Mouse (Mus musculus) liver, embryonic 11.5 days (tissue): Measurements from ENCODE around the gene Ssbp3. TPM values are rescaled to one million over a fixed set of nuclear protein-coding genes. Genes with fewer than 3 reads are reported as not detected.

Experiments
- ATAC-seq: fragments of 200-750 bp; cut with Nextera tagmentation; replicated peaks from 2 replicates; pipeline ENCODE4 v1.8.0; 2017; ENCODE audit warnings: moderate number of reproducible peaks, mild to moderate bottlenecking, moderate TSS enrichment, moderate library complexity; ENCODE audit not compliant: low FRiP score
- DNase-seq: peaks from one replicate; pipeline ENCODE4 v3.0.0-alpha.2; 2017; ENCODE audit warnings: low spot score
- H3K27ac ChIP-seq: fragments of 300-500 bp; sonication (generic); 2 replicates; pipeline ENCODE4 v1.5.1; 2014; ENCODE audit warnings: mild to moderate bottlenecking, low read depth, low read length, control low read depth
- H3K27me3 ChIP-seq: fragments of 300-500 bp; sonication (generic); replicated peaks from 2 replicates; pipeline ENCODE4 v1.6.1; 2014; ENCODE audit warnings: low read length, mixed read lengths; ENCODE audit not compliant: control insufficient read depth, insufficient read depth
- H3K36me3 ChIP-seq: fragments of 300-500 bp; sonication (generic); 2 replicates; pipeline ENCODE4 v1.6.1; 2014; ENCODE audit warnings: mild to moderate bottlenecking, low read length, moderate library complexity, mixed read lengths; ENCODE audit not compliant: control insufficient read depth, insufficient read depth
- H3K4me1 ChIP-seq: fragments of 300-500 bp; sonication (generic); replicated peaks from 2 replicates; pipeline ENCODE4 v1.6.1; 2014; ENCODE audit warnings: low read length, mixed read lengths; ENCODE audit not compliant: control insufficient read depth, insufficient read depth
- H3K4me2 ChIP-seq: fragments of 300-500 bp; sonication (generic); 2 replicates; pipeline ENCODE4 v1.6.1; 2014; ENCODE audit warnings: mild to moderate bottlenecking, control low read depth, moderate library complexity
- H3K4me3 ChIP-seq: fragments of 300-500 bp; sonication (generic); 2 replicates; pipeline ENCODE4 v1.5.1; 2014; ENCODE audit warnings: low read depth, low read length, control low read depth
- H3K9ac ChIP-seq: fragments of 300-500 bp; sonication (generic); 2 replicates; pipeline ENCODE4 v1.6.1; 2014; ENCODE audit warnings: low read depth, low read length, control low read depth
- H3K9me3 ChIP-seq: fragments of 300-500 bp; sonication (generic); 2 replicates; pipeline ENCODE4 v1.6.1; 2016; ENCODE audit warnings: low read length, inconsistent platforms, mixed read lengths; ENCODE audit not compliant: control insufficient read depth
- WGBS: fragments of 180-500 bp; shearing (Covaris S2); extraction: QIAGEN DNeasy Blood & Tissue Kit; methylation state at CpG from one replicate; pipeline ENCODE4 v1.1.7; 2014; 5-methylcytosine and 5-hydroxymethylcytosine counted together
- polyA plus RNA-seq: library from polyadenylated mRNA; unstranded; fragments of >200 nt; fragmentation: Nextera tagmentation; extraction: Ambion mirVana; gene quantifications from 2 replicates; pipeline ENCODE4 v1.2.1, GENCODE M21; 2014

Ssbp3 gene
- polyA plus RNA-seq, 1 experiment from 2014 or later, result 89.0 TPM

- Histone ChIP-seq H3K4me2 (no peak overlapping the region), H3K4me1 (no peaks in the 10 kb centered on the region), H3K27ac (no peak overlapping the region), H3K9me3 (no peaks in the 10 kb centered on the region), H3K4me3 (no peak overlapping the region), H3K36me3 (no peaks in the 10 kb centered on the region), H3K9ac (no peak overlapping the region), H3K27me3 (no peaks in the 10 kb centered on the region)
- no peak for ATAC-seq
- 89% methylated on average over 4 of the region's 4 CpGs for WGBS
- DNase-seq, result no peak
These were observed 172.6 kb downstream of the Ssbp3 start for GRCm38 (mm10) chr4:107083126-107083525.

- no peak for ATAC-seq
- DNase-seq, result no peak
- H3K9me3 ChIP-seq, result no peaks in the 10 kb centered on the region
- H3K36me3 ChIP-seq, result no peaks in the 10 kb centered on the region
- no peak overlapping the region for H3K9ac ChIP-seq
- H3K4me3 ChIP-seq, result no peak overlapping the region
- H3K27ac ChIP-seq, result no peak overlapping the region
- H3K4me1 ChIP-seq, result no peaks in the 10 kb centered on the region
- no peaks in the 10 kb centered on the region for H3K27me3 ChIP-seq
- no peak overlapping the region for H3K4me2 ChIP-seq
- 31% methylated on average over 1 of the region's 1 CpGs for WGBS
These were observed 173.8 kb downstream of the Ssbp3 start for GRCm38 (mm10) chr4:107084343-107084742.

GRCm38 (mm10) chr4:107084858-107085257, 174.4 kb downstream of the Ssbp3 start:
- Histone ChIP-seq H3K4me3 (no peak overlapping the region), H3K4me2 (no peak overlapping the region), H3K27ac (no peak overlapping the region), H3K9me3 (no peaks in the 10 kb centered on the region), H3K36me3 (no peaks in the 10 kb centered on the region), H3K9ac (no peak overlapping the region), H3K4me1 (no peaks in the 10 kb centered on the region), H3K27me3 (no peaks in the 10 kb centered on the region)
- 34% methylated on average over 6 of the region's 6 CpGs for WGBS
- ATAC-seq, result no peak; the same call in 1 of the 2 replicates
- DNase-seq, result no peak

DNA sequence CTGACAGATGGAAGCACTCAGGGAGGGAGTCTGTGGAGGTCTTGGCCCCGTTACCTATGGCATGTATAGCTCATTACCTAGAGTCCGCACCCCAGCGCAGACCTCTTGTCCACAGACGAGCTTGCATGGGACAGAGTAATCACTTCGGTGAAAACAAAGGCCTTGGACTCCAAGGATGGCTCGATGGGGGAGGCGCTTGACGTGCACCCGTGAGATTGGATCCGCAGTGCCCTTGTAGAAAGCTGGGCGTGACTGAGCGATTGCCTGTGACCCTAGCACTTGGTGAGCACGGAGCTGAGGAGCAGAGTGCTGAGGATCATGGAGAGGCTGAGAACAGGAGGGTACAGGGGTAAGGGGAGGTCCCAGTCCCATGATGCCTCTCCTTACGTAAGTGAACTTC, 181.2 kb downstream of the Ssbp3 start:
- Histone ChIP-seq H3K27ac (no peak overlapping the region), H3K4me2 (no peak overlapping the region), H3K4me1 (peaks cover 3% of the 10 kb centered on the region), H3K9ac (no peak overlapping the region), H3K27me3 (no peaks in the 10 kb centered on the region), H3K36me3 (no peaks in the 10 kb centered on the region), H3K4me3 (no peak overlapping the region), H3K9me3 (no peaks in the 10 kb centered on the region)
- ATAC-seq (no peak), DNase-seq (no peak)
- WGBS, result 83% methylated on average over 14 of the region's 14 CpGs

DNA sequence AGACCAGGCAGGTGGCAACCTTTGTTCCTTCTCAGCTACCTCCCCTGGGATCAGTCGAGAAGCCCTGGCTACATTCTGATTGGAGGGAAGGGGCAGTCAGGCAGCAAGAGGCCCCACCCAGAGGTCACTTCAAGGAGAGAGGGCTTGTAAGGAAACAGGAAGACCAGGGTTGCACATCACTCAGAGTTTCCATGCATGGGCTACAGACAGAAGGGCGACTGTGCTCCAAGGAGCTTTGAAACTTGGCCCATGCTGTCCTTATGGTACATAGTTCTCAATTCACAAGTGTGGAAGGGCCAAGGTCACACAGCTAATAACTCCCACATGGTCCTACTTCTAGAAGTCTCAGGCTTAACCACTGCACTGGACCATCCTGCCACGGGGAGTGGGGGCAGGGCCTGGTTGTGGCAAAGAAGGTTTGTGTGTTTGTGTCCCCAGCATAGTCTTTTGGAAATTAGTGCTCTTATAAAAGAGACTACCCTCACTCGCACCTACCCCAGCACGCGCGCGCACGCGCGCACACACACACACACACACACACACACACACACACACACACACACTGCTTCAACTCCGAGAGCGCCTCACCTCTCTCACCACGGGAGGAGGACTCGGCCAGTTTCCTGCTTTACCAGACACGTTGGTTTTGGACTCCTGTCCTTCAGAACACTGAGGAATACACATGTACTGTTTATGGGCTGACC, 184.1 kb downstream of the Ssbp3 start:
- ATAC-seq, result no peak
- Histone ChIP-seq H3K4me3 (no peak overlapping the region), H3K9me3 (no peaks in the 10 kb centered on the region), H3K27ac (no peak overlapping the region), H3K9ac (no peak overlapping the region), H3K4me2 (no peak overlapping the region), H3K4me1 (peaks cover 3% of the 10 kb centered on the region), H3K36me3 (no peaks in the 10 kb centered on the region), H3K27me3 (no peaks in the 10 kb centered on the region)
- DNase-seq, result no peak
- 72% methylated on average over 16 of the region's 16 CpGs for WGBS

DNA sequence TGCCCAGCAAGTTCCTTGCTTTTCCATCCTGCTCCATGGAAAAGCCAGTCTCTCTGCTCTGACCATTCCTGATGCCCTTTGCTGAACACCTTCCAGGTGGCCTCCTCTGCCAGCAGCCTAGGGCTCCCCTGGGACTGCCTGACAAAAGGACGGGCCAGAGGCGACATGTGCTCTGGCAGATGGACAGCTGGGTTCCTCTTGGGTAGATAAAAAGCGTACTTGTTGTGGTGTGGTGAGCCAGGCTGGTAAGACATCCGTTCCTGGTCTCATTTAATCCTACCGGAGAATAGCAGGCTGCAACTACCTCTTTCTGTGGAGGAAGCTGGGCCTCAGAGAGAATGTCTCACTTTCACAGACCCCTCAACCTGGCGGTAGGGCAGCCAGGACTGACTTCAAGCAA, 185.5 kb downstream of the Ssbp3 start:
- H3K4me2 ChIP-seq, result no peak overlapping the region
- no peaks in the 10 kb centered on the region for H3K36me3 ChIP-seq
- H3K9me3 ChIP-seq, result no peaks in the 10 kb centered on the region
- WGBS, result 26% methylated on average over 6 of the region's 6 CpGs
- H3K4me1 ChIP-seq, result peaks cover 3% of the 10 kb centered on the region
- DNase-seq (peak; percentile 42), ATAC-seq (no peak)
- no peak overlapping the region for H3K9ac ChIP-seq
- H3K27me3 ChIP-seq, result no peaks in the 10 kb centered on the region
- H3K27ac ChIP-seq, result no peak overlapping the region; the same call in 1 of the 2 replicates
- no peak overlapping the region for H3K4me3 ChIP-seq

DNA sequence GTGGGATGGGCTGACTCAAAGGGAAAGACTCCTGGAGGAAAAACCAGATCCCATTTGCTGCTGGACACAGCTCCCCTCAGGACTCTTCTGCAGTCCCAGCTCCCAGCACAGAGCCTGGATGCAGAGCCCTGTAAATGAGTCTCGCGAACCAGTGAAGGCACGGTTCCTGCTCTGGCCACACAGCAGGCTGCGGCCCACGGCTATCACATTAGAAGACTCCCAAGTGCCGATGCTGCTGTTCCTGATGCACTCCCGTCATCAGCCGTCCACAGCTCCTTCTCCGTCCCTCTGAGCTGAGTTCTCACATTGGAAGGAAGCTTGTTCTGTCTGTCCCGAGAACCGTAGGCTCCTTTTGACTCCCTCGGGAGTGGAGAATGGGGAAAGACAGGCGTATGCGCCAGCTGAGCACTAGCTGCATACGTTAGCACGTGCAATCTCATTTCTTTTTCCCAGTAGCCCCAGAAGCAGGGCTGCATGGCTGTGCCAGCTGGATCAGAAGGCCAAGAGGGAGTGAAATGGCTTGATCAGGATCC, 186.4 kb downstream of the Ssbp3 start, which contains the start of gene Cdcp2:
TSS of gene Cdcp2 (plus strand) at position 51 of the 533 bp plus-strand sequence.
- WGBS, result 68% methylated on average over 16 of the region's 16 CpGs
- no peak within 1 kb of the TSS; the same call in 1 of the 2 replicates for H3K4me2 ChIP-seq
- H3K27ac ChIP-seq, result no peak within 1 kb of the TSS; the same call in 1 of the 2 replicates
- H3K4me1 ChIP-seq, result peaks cover 3% of the 10 kb centered on the region
- no peaks in the 10 kb centered on the region for H3K9me3 ChIP-seq
- H3K4me3 ChIP-seq, result no peak within 1 kb of the TSS
- no peaks in the 10 kb centered on the region for H3K27me3 ChIP-seq
- H3K9ac ChIP-seq, result no peak within 1 kb of the TSS
- ATAC-seq (no peak), DNase-seq (no peak)
- no peaks in the 10 kb centered on the region for H3K36me3 ChIP-seq

- no peak overlapping the region; the same call in 1 of the 2 replicates for H3K4me2 ChIP-seq
- no peaks in the 10 kb centered on the region for H3K9me3 ChIP-seq
- 51% methylated on average over 15 of the region's 15 CpGs for WGBS
These were observed 187.4 kb downstream of the Ssbp3 start for GRCm38 (mm10) chr4:107097871-107098270.

DNA sequence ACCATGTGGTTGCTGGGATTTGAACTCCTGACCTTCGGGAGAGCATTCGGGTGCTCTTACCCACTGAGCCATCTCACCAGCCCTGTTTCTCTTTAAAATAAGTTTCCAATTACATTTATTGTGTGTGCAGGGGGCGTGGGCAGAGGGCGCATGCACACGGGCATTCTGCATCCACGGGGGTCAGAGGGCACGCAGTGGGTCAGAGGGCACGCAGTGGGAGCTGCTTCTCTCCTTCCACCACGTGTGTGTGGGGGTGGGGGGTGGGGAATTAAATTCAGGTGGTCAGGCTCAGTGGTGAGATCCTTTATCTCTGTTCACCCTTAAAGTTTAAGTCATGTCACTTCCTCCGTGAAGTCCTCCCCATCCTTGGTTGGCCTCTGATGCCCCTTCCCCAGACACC, 187.9 kb downstream of the Ssbp3 start:
- no peaks in the 10 kb centered on the region for H3K9me3 ChIP-seq
- 70% methylated on average over 10 of the region's 10 CpGs for WGBS
- no peak for DNase-seq
- H3K27ac ChIP-seq, result no peak overlapping the region
- peaks cover 3% of the 10 kb centered on the region for H3K4me1 ChIP-seq
- no peak overlapping the region for H3K4me2 ChIP-seq
- no peak for ATAC-seq
- no peak overlapping the region for H3K4me3 ChIP-seq
- no peaks in the 10 kb centered on the region for H3K27me3 ChIP-seq
- no peak overlapping the region for H3K9ac ChIP-seq
- H3K36me3 ChIP-seq, result no peaks in the 10 kb centered on the region

More at GRCm38 (mm10) chr4:107097871-107098270, 187.4 kb downstream of the Ssbp3 start:
- ATAC-seq (no peak), DNase-seq (no peak)
- no peaks in the 10 kb centered on the region for H3K36me3 ChIP-seq
- H3K9ac ChIP-seq, result no peak overlapping the region
- no peak overlapping the region for H3K4me3 ChIP-seq
- H3K27ac ChIP-seq, result no peak overlapping the region
- H3K4me1 ChIP-seq, result peaks cover 3% of the 10 kb centered on the region
- H3K27me3 ChIP-seq, result no peaks in the 10 kb centered on the region
